Mouse (Mus musculus) myocyte (in vitro differentiated cells): ENCODE measurements around the gene Tedc1.

Experiments
- E2F4 ChIP-seq: IDR thresholded peaks from one replicate; pipeline ENCODE4 v1.6.1; 2011; ENCODE audit warnings: mild to moderate bottlenecking, control low read depth, moderate library complexity; ENCODE audit not compliant: insufficient read depth
- MAX ChIP-seq: IDR thresholded peaks from one replicate; pipeline ENCODE4 v1.6.1; 2011; ENCODE audit warnings: low read depth, mild to moderate bottlenecking, control low read depth
- MYOD1 ChIP-seq, 3 experiments: IDR thresholded peaks; one replicate each; pipeline ENCODE4 v1.6.1; 2011; ENCODE audit warnings: control low read depth in 2 of 3, low read depth in 2 of 3, mild to moderate bottlenecking in 2 of 3, moderate library complexity in 1 of 3; ENCODE audit not compliant: insufficient read length in 2 of 3, control insufficient read depth in 1 of 3
- POLR2A ChIP-seq: IDR thresholded peaks from one replicate; pipeline ENCODE4 v1.6.1; 2011; ENCODE audit warnings: low read depth, mild to moderate bottlenecking, control low read depth, moderate library complexity; ENCODE audit not compliant: insufficient read length
- POLR2AphosphoS2 ChIP-seq: IDR thresholded peaks from one replicate; pipeline ENCODE4 v1.6.1; 2011; ENCODE audit warnings: low read depth, control low read depth; ENCODE audit not compliant: insufficient read length
- REST ChIP-seq: IDR thresholded peaks from one replicate; pipeline ENCODE4 v1.6.1; 2011; ENCODE audit warnings: mild to moderate bottlenecking, control low read depth, moderate library complexity; ENCODE audit not compliant: insufficient read depth, insufficient read length
- TCF12 ChIP-seq: IDR thresholded peaks from one replicate; pipeline ENCODE4 v1.6.1; 2011; ENCODE audit warnings: mild to moderate bottlenecking, control low read depth; ENCODE audit not compliant: poor library complexity, insufficient read depth, severe bottlenecking

DNA sequence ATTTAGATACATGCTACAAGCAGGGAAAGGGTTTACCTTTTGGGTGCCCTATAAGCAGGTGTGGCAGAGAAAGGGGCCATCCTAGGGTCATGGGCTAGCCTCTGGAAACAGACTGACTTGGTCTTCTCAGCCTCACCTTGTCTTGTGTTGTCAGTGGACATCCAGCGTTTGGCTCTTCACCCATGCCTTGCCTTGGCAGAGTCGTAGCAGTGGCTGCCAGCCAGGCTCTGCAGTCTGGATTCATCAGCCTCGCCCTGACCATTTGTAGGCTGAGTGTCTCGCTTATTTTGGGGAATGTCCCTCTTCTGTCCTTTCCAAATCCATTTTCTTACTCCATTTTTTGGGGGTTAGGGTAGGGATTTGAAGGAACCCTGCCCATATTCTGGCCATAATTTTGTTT lies 45.1 kb downstream of the Tedc1 start:
- TF ChIP-seq TCF12 (no peak), E2F4 (no peak), POLR2A (no peak), MAX (no peak), POLR2AphosphoS2 (no peak), REST (no peak), MYOD1 (IDR thresholded peaks at IDR 0.05; ENCODE audit: control insufficient read depth in 1 of 3, insufficient read length in 2 of 3, low read depth in 2 of 3) (no peak)
